Mouse (Mus musculus) bone marrow macrophage, adult 2 months (primary cell): ENCODE data around the gene Gm5662.
"Not testable (repeated sequence)": the region's sequence is repeated elsewhere in the genome, so short reads cannot be mapped to it uniquely, and the experiment has no call there.

ENCODE experiments used
- CTCF ChIP-seq: IDR thresholded peaks from 2 replicates; pipeline ENCODE4 v1.5.1; 2012; ENCODE audit warnings: low read depth, mild to moderate bottlenecking, low read length, moderate library complexity
- POLR2A ChIP-seq: IDR thresholded peaks from 2 replicates; pipeline ENCODE4 v1.6.1; 2012; ENCODE audit warnings: mild to moderate bottlenecking, low read depth, low read length, borderline replicate concordance

- not testable (repeated sequence) for TF ChIP-seq CTCF, POLR2A
Measured at GRCm38 (mm10) chr12:88242940-88243339, 31.4 kb downstream of the Gm5662 start.
